1 mouse cellular context compared by ENCODE assay signal in the genomic region with DNA sequence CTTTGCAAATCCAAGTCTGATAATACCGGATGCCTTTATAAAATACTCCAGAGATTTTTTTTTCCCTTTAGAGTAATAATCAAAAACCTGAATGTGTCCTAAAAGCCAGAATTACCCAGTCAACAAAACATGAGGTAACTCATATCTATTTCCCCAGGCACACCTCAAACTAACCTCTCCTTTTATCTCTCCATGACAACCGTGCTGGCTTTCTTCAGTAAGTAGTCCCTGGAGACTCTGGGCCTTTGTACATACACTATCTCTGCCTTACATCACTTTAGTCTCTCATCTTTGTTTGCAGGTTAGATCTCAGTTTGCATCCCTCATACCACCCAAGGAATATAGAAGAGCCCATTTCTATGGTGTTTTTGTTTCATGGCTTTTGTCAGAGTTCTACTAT.
TF ChIP-seq lines count a peak whose summit lies in the region.

No protein-coding gene starts in this region.

TF ChIP-seq in MEL, 35 proteins besides CTCF, POLR2A, EP300 and RAD21 (continued from another document):
- TF ChIP-seq ZNF384 (IDR thresholded peaks at IDR 0.05; ENCODE audit: low read depth, low read length) (peak; percentile 15; the same call in 1 of the 2 replicates), MYB (IDR thresholded peaks at IDR 0.05; ENCODE audit: low read depth, low read length) (no peak), NELFE (IDR thresholded peaks at IDR 0.05; ENCODE audit: low read depth, low read length) (no peak), MAX (IDR thresholded peaks at IDR 0.05; ENCODE audit: low read length) (no peak), ETS1 (IDR thresholded peaks at IDR 0.05; ENCODE audit: low read depth, low read length) (peak; percentile 49; the same call in 1 of the 2 replicates), BHLHE40 (IDR thresholded peaks at IDR 0.05; ENCODE audit: borderline replicate concordance, low read depth, low read length) (no peak), NRF1 (IDR thresholded peaks at IDR 0.05; ENCODE audit: insufficient read depth, low read depth, low read length, poor library complexity, severe bottlenecking) (no peak), MXI1 (IDR thresholded peaks at IDR 0.05; ENCODE audit: low read depth, low read length) (no peak; the same call in 1 of the 2 replicates), KAT2A (conservative IDR thresholded peaks at IDR 0.05; ENCODE audit: low read depth, low read length) (no peak), GATA1 (IDR thresholded peaks at IDR 0.05; ENCODE audit: low read depth, low read length) (no peak), TAL1 (IDR thresholded peaks at IDR 0.05; ENCODE audit: low read length) (peak; percentile 19; the same call in 1 of the 2 replicates), CHD1 (IDR thresholded peaks at IDR 0.05; ENCODE audit: low read depth, low read length) (no peak), TCF12 (IDR thresholded peaks at IDR 0.05; ENCODE audit: low read depth, low read length) (peak; percentile 84)
